17 mouse cellular contexts compared by ENCODE assay signal in the genomic region with DNA sequence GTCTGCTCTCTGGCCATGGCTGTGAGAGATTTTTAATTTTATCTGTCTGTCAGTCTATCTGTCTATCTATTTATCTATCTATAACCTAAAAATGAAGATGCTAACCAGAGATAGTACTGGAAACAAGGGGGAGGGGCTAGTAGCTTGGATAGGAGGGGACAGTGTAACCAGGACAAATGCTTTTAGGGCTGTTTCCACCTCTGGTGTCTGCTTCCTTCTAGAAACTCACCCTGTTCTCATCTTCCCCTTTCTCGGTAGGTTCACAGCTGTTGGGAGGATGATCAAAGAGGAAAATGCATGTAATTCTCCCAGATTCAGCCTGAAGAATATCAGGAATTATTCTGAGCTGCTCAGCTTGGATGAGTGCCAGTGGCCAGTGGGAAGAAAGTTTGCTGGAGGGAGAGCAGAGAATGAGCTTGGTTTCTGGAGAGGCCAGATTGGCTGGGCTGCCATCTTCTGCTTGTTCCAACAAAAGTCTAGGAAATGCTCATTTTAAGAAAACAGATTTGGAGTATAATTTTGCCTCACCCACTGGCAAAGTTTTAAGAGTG.
A peak's percentile ranks its signal among the peaks of the same experiment; 100 is the strongest.
DNase-seq lines count a peak whose midpoint lies in the region; ATAC-seq lines count a peak whose summit lies in the region.
"Had no signal": no experiment of that assay in that cellular context is flagged by ENCODE, and none has a peak within 500 bp of the region (broad histone marks: within the 10 kb centered on the region; RNA-seq: fewer than 3 reads in every experiment).

No protein-coding gene starts in this region.

- no peaks in the 10 kb centered on the region for H3K36me3 ChIP-seq in embryonic facial prominence, embryonic 14.5 days (ENCODE audit: control insufficient read depth, insufficient read depth, low read length)
- no peaks in the 10 kb centered on the region for H3K36me3 ChIP-seq in embryonic facial prominence, embryonic 10.5 days (replicated peaks)
- no peaks in the 10 kb centered on the region for H3K36me3 ChIP-seq in splenic B cell, adult 2 months (ENCODE audit: control insufficient read depth, insufficient read depth, low read length, poor library complexity, severe bottlenecking)
- H3K36me3 ChIP-seq: heart, embryonic 15.5 days; limb, embryonic 12.5 days had no signal

- H3K4me1 ChIP-seq in embryonic facial prominence, embryonic 14.5 days (ENCODE audit: control insufficient read depth, insufficient read depth, low read length), result no peaks in the 10 kb centered on the region
- no peaks in the 10 kb centered on the region for H3K4me1 ChIP-seq in embryonic facial prominence, embryonic 10.5 days
- H3K4me1 ChIP-seq: limb, embryonic 12.5 days had no signal

- H3K9me3 ChIP-seq in embryonic facial prominence, embryonic 14.5 days (ENCODE audit: control insufficient read depth, low read length), result no peaks in the 10 kb centered on the region
- H3K9me3 ChIP-seq in embryonic facial prominence, embryonic 10.5 days, result no peaks in the 10 kb centered on the region
- H3K9me3 ChIP-seq: heart, embryonic 15.5 days; limb, embryonic 12.5 days had no signal

- H3K4me2 ChIP-seq in embryonic facial prominence, embryonic 14.5 days (ENCODE audit: low read depth, low read length), result no peak overlapping the region
- H3K4me2 ChIP-seq: heart, embryonic 15.5 days; limb, embryonic 12.5 days had no signal

- WGBS in embryonic facial prominence, embryonic 14.5 days, result 14% methylated on average over 1 of the region's 1 CpGs
- 86% methylated on average over 1 of the region's 1 CpGs for WGBS in embryonic facial prominence, embryonic 10.5 days

- ATAC-seq in embryonic facial prominence, embryonic 14.5 days (ENCODE audit: low read depth), result no peak
- no peak for ATAC-seq in inflammation-experienced regulatory T-cells, adult 6 months
- ATAC-seq: forebrain, postnatal 0 days; intestine, embryonic 16.5 days; liver, postnatal 0 days; midbrain, embryonic 16.5 days had no signal

- no peak overlapping the region for H3K9ac ChIP-seq in embryonic facial prominence, embryonic 14.5 days (ENCODE audit: low read depth, low read length)
- H3K9ac ChIP-seq: forebrain, postnatal 0 days; heart, embryonic 15.5 days; limb, embryonic 12.5 days; liver, postnatal 0 days had no signal

- no peak overlapping the region for H3K27ac ChIP-seq in embryonic facial prominence, embryonic 14.5 days (replicated peaks; ENCODE audit: low read depth, low read length)
- no peak overlapping the region for H3K27ac ChIP-seq in embryonic facial prominence, embryonic 10.5 days (replicated peaks)
- H3K27ac ChIP-seq: heart, embryonic 15.5 days; limb, embryonic 12.5 days had no signal

- H3K4me3 ChIP-seq in embryonic facial prominence, embryonic 14.5 days (ENCODE audit: low read depth, low read length), result no peak overlapping the region
- H3K4me3 ChIP-seq in embryonic facial prominence, embryonic 10.5 days, result no peak overlapping the region
- H3K4me3 ChIP-seq: heart, embryonic 15.5 days; limb, embryonic 12.5 days had no signal

- no peaks in the 10 kb centered on the region for H3K27me3 ChIP-seq in embryonic facial prominence, embryonic 14.5 days (replicated peaks; ENCODE audit: control insufficient read depth, insufficient read depth, low read length)
- H3K27me3 ChIP-seq in embryonic facial prominence, embryonic 10.5 days (replicated peaks; ENCODE audit: low read depth, poor library complexity, severe bottlenecking), result no peaks in the 10 kb centered on the region
- no peaks in the 10 kb centered on the region for H3K27me3 ChIP-seq in splenic B cell, adult 2 months (ENCODE audit: control insufficient read depth, insufficient read depth, low read length, poor library complexity, severe bottlenecking)
- H3K27me3 ChIP-seq: heart, embryonic 15.5 days; limb, embryonic 12.5 days had no signal

- DNase-seq in embryonic facial prominence, embryonic 14.5 days (ENCODE audit: low spot score), result peak; percentile 59
- no peak for DNase-seq in embryonic facial prominence, embryonic 10.5 days (ENCODE audit: low spot score)
- peak; percentile 43 to 53 for DNase-seq in kidney, postnatal 4 days
- DNase-seq in kidney, adult 8-10 months, result no peak
- peak; percentile 23 for DNase-seq in right cerebral cortex, postnatal 4 days
- no peak for DNase-seq in right cerebral cortex, postnatal 36 days (ENCODE audit: low spot score in 2 of 2)
- peak; percentile 19 for DNase-seq in splenic B cell, adult 2 months (ENCODE audit: low read depth, low spot score)
- DNase-seq: cerebellum, adult 8-10 months; forebrain, postnatal 0 days; liver, postnatal 0 days; spleen, adult 18-20 months; thymus, postnatal 25 days had no signal

Comparison
In these comparisons a context has a peak if more than half of its experiments do, and no peak if none do; other contexts are left out.
1. DNase-seq: peak in embryonic facial prominence, embryonic 14.5 days (single experiment), kidney, postnatal 4 days (2 of 2), right cerebral cortex, postnatal 4 days (single experiment) and splenic B cell, adult 2 months (single experiment); none in embryonic facial prominence, embryonic 10.5 days (single experiment), kidney, adult 8-10 months (0 of 2) and right cerebral cortex, postnatal 36 days (0 of 2).